Mouse (Mus musculus) left cerebral cortex, postnatal 10 days (tissue): ENCODE results near the gene Smtn. TPM values are rescaled to one million over a fixed set of nuclear protein-coding genes. Genes with fewer than 3 reads are reported as not detected.

Experiments
- DNase-seq, 2 experiments: peaks; one replicate each; pipeline ENCODE4 v3.0.0; 2021 to 2022; ENCODE audit warnings: low spot score in 2 of 2, mixed read lengths in 1 of 2; ENCODE audit errors: extremely low spot score in 1 of 2
- intact Hi-C: fragments of 180-260 bp; cut with DNase I; formaldehyde crosslinking; loops from one replicate; pipeline ENCODE4 v1.15.1; 2025
- total RNA-seq, 2 experiments: library from RNA; stranded (reverse); gene quantifications; 2 replicates each; pipeline ENCODE4 v1.2.3; 2021

The Smtn gene
- total RNA-seq, 2 experiments from 2014 or later, result 11.8 to 14.6 TPM

GRCm38 (mm10) chr11:3532101-3532931, 8.1 kb downstream of the Smtn start:
- DNase-seq, result no peak
- intact Hi-C loops, result loop anchor here (10.0 kb wide), 1 partner anchor 382 kb away; the partner anchor contains the start of gene Slc35e4

GRCm38 (mm10) chr11:3531634-3532033, 8.8 kb downstream of the Smtn start:
- intact Hi-C loops, result loop anchor here (10.0 kb wide), 1 partner anchor 383 kb away; the partner anchor contains the start of gene Slc35e4
- DNase-seq, result peak in 1 of 2 experiments; percentile 49

GRCm38 (mm10) chr11:3530731-3531130, 9.7 kb downstream of the Smtn start:
- DNase-seq, result no peak
- intact Hi-C loops, result loop anchor here (10.0 kb wide), 1 partner anchor 384 kb away; the partner anchor contains the start of gene Slc35e4

- intact Hi-C loops, result loop anchor here (10.0 kb wide), 1 partner anchor 385 kb away; the partner anchor contains the start of gene Slc35e4
- peak in 1 of 2 experiments; percentile 47 for DNase-seq
These were observed 10.7 kb downstream of the Smtn start for GRCm38 (mm10) chr11:3529476-3530252.

GRCm38 (mm10) chr11:3528208-3528607, 12.2 kb downstream of the Smtn start:
- intact Hi-C loops, result no loop called here
- DNase-seq, result no peak

- intact Hi-C loops, result no loop called here
- peak in 1 of 2 experiments; percentile 38 for DNase-seq
These were observed 12.6 kb downstream of the Smtn start for GRCm38 (mm10) chr11:3527766-3528165.

GRCm38 (mm10) chr11:3526979-3527738, 13.3 kb downstream of the Smtn start:
- DNase-seq, result no peak
- intact Hi-C loops, result no loop called here

- intact Hi-C loops, result no loop called here
These were observed 14.2 kb downstream of the Smtn start for GRCm38 (mm10) chr11:3526207-3526606.

GRCm38 (mm10) chr11:3525560-3525959, 14.9 kb downstream of the Smtn start:
- intact Hi-C loops, result no loop called here

More at GRCm38 (mm10) chr11:3526207-3526606, 14.2 kb downstream of the Smtn start:
- no peak for DNase-seq

GRCm38 (mm10) chr11:3523840-3524582, 16.4 kb downstream of the Smtn start:
- intact Hi-C loops, result no loop called here
- no peak for DNase-seq

More at GRCm38 (mm10) chr11:3525560-3525959, 14.9 kb downstream of the Smtn start:
- DNase-seq, result no peak

GRCm38 (mm10) chr11:3522285-3523000, 18.0 kb downstream of the Smtn start:
- no peak for DNase-seq
- intact Hi-C loops, result no loop called here

- intact Hi-C loops, result no loop called here
- DNase-seq, result peak in 1 of 2 experiments; percentile 30
These were observed 18.8 kb downstream of the Smtn start for GRCm38 (mm10) chr11:3521339-3522224.

GRCm38 (mm10) chr11:3520919-3521318, 19.5 kb downstream of the Smtn start:
- no peak for DNase-seq
- intact Hi-C loops, result no loop called here

GRCm38 (mm10) chr11:3519756-3520398, 20.5 kb downstream of the Smtn start:
- DNase-seq, result no peak
- intact Hi-C loops, result loop anchor here (10.0 kb wide), 1 partner anchor 125 kb away; no protein-coding TSS in a partner anchor

GRCm38 (mm10) chr11:3519051-3519726, 21.2 kb downstream of the Smtn start:
- intact Hi-C loops, result loop anchor here (10.0 kb wide), 1 partner anchor 124 kb away; no protein-coding TSS in a partner anchor
- no peak for DNase-seq
